Mouse (Mus musculus): Measurements from ENCODE around the gene Etl4.

DNA sequence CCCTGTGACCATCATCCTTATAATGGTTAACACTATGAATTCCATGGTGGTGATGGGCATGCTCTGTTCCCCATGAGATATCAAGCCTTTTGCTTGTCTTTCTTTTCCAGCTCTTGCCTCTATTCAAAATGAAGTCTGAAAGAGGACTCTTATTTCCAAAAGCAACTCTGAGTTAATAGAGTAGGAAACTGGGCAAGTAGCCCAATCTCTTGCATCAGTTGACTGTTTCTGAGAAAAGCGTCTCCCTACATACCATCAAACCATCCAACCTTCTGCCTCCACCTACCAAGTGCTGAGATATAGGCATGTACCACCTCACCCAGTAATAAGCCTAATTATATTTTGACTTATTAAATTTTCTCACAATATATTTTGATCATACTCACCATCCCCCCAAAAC lies 658.9 kb downstream of the Etl4 start:
- TF ChIP-seq CTCF (IDR thresholded peaks at IDR 0.05) = no peak
- TF ChIP-seq EP300 (IDR thresholded peaks at IDR 0.05) = no peak

Data from lung, postnatal 0 days (tissue).